Mouse (Mus musculus) stomach, embryonic 14.5 days (tissue): ENCODE data around the gene Galntl5. TPM values are rescaled to one million over a fixed set of nuclear protein-coding genes. Genes with fewer than 3 reads are reported as not detected.
"Not testable (repeated sequence)": the region's sequence is repeated elsewhere in the genome, so short reads cannot be mapped to it uniquely, and the experiment has no call there.

Source experiments
- ATAC-seq: fragments of 200-750 bp; cut with Nextera tagmentation; 2 replicates; pipeline ENCODE4 v1.8.0; 2017; ENCODE audit warnings: low read depth, moderate TSS enrichment; ENCODE audit not compliant: insufficient number of reproducible peaks, insufficient read depth, low FRiP score
- H3K27ac ChIP-seq: fragments of 300-500 bp; sonication (generic); 2 replicates; pipeline ENCODE4 v1.5.1; 2014; ENCODE audit warnings: mild to moderate bottlenecking, low read length, moderate library complexity, mixed read lengths
- H3K27me3 ChIP-seq: fragments of 300-500 bp; sonication (generic); 2 replicates; pipeline ENCODE4 v1.6.1; 2014; ENCODE audit warnings: low read length, control low read depth, mixed read lengths; ENCODE audit not compliant: control insufficient read depth, insufficient read depth
- H3K36me3 ChIP-seq: fragments of 300-500 bp; sonication (generic); 2 replicates; pipeline ENCODE4 v1.6.1; 2014; ENCODE audit warnings: mild to moderate bottlenecking, control low read depth, low read length, moderate library complexity, mixed read lengths; ENCODE audit not compliant: control insufficient read depth, insufficient read depth
- H3K4me1 ChIP-seq: fragments of 300-500 bp; sonication (generic); 2 replicates; pipeline ENCODE4 v1.6.1; 2014; ENCODE audit warnings: low read length, control low read depth, mixed read lengths; ENCODE audit not compliant: control insufficient read depth, insufficient read depth
- H3K4me2 ChIP-seq: fragments of 300-500 bp; sonication (generic); replicated peaks from 2 replicates; pipeline ENCODE4 v1.6.1; 2014; ENCODE audit warnings: low read depth, low read length, control low read depth
- H3K4me3 ChIP-seq: fragments of 300-500 bp; sonication (generic); 2 replicates; pipeline ENCODE4 v1.5.1; 2014; ENCODE audit warnings: low read depth, low read length, control low read depth
- H3K9ac ChIP-seq: fragments of 300-500 bp; sonication (generic); replicated peaks from 2 replicates; pipeline ENCODE4 v1.6.1; 2014; ENCODE audit warnings: low read depth, mild to moderate bottlenecking, control low read depth, low read length, moderate library complexity, mixed read lengths
- H3K9me3 ChIP-seq: fragments of 300-500 bp; sonication (generic); 2 replicates; pipeline ENCODE4 v1.6.1; 2016; ENCODE audit warnings: low read depth, low read length, control low read depth; ENCODE audit not compliant: control insufficient read depth
- WGBS: fragments of 180-500 bp; shearing (Covaris S2); extraction: QIAGEN DNeasy Blood & Tissue Kit; methylation state at CpG from one replicate; pipeline ENCODE4 v1.1.7; 2014; 5-methylcytosine and 5-hydroxymethylcytosine counted together
- polyA plus RNA-seq: library from polyadenylated mRNA; unstranded; fragments of >200 nt; fragmentation: Nextera tagmentation; extraction: Ambion mirVana; gene quantifications from 2 replicates; pipeline ENCODE4 v1.2.1, GENCODE M21; 2014

The Galntl5 gene
- polyA plus RNA-seq, 1 experiment from 2014 or later, result not detected

- Histone ChIP-seq H3K9ac (no peak overlapping the region), H3K4me1 (no peaks in the 10 kb centered on the region), H3K9me3 (no peaks in the 10 kb centered on the region), H3K27ac (no peak overlapping the region), H3K36me3 (no peaks in the 10 kb centered on the region), H3K4me3 (no peak overlapping the region), H3K27me3 (no peaks in the 10 kb centered on the region), H3K4me2 (no peak overlapping the region)
- ATAC-seq, result no peak
- 87% methylated on average over 3 of the region's 3 CpGs for WGBS
These were observed 1.2 kb upstream of the Galntl5 start for GRCm38 (mm10) chr5:25179936-25180488.

GRCm38 (mm10) chr5:25183595-25183994, 2.3 kb downstream of the Galntl5 start:
- WGBS, result 78% methylated on average over 4 of the region's 4 CpGs
- no peaks in the 10 kb centered on the region for H3K9me3 ChIP-seq
- H3K9ac ChIP-seq, result no peak overlapping the region
- ATAC-seq, result no peak
- H3K4me1 ChIP-seq, result no peaks in the 10 kb centered on the region
- no peak overlapping the region for H3K4me3 ChIP-seq
- no peaks in the 10 kb centered on the region for H3K36me3 ChIP-seq
- no peaks in the 10 kb centered on the region for H3K27me3 ChIP-seq
- no peak overlapping the region for H3K4me2 ChIP-seq
- no peak overlapping the region for H3K27ac ChIP-seq

- no peaks in the 10 kb centered on the region for H3K9me3 ChIP-seq
- WGBS, result 43% methylated on average over 2 of the region's 2 CpGs
- no peaks in the 10 kb centered on the region for H3K36me3 ChIP-seq
- H3K4me1 ChIP-seq, result no peaks in the 10 kb centered on the region
- H3K27me3 ChIP-seq, result no peaks in the 10 kb centered on the region
- no peak overlapping the region for H3K27ac ChIP-seq
- no peak overlapping the region for H3K4me2 ChIP-seq
- no peak for ATAC-seq
- no peak overlapping the region for H3K9ac ChIP-seq
- H3K4me3 ChIP-seq, result no peak overlapping the region
These were observed 3.3 kb downstream of the Galntl5 start for GRCm38 (mm10) chr5:25184594-25184993.

GRCm38 (mm10) chr5:25187727-25188126, 6.5 kb downstream of the Galntl5 start:
- Histone ChIP-seq H3K4me2 (no peak overlapping the region), H3K36me3 (no peaks in the 10 kb centered on the region), H3K9ac (no peak overlapping the region), H3K27ac (no peak overlapping the region), H3K4me1 (no peaks in the 10 kb centered on the region), H3K27me3 (no peaks in the 10 kb centered on the region), H3K4me3 (no peak overlapping the region), H3K9me3 (no peaks in the 10 kb centered on the region)
- no peak for ATAC-seq

GRCm38 (mm10) chr5:25188802-25189201, 7.5 kb downstream of the Galntl5 start:
- ATAC-seq, result peak; percentile 33; the same call in 1 of the 2 replicates
- no peak overlapping the region for H3K4me2 ChIP-seq
- no peaks in the 10 kb centered on the region for H3K4me1 ChIP-seq
- H3K9ac ChIP-seq, result no peak overlapping the region
- H3K4me3 ChIP-seq, result no peak overlapping the region
- 60% methylated on average over 1 of the region's 1 CpGs for WGBS
- H3K9me3 ChIP-seq, result no peaks in the 10 kb centered on the region
- no peaks in the 10 kb centered on the region for H3K27me3 ChIP-seq
- H3K36me3 ChIP-seq, result no peaks in the 10 kb centered on the region
- no peak overlapping the region for H3K27ac ChIP-seq

DNA sequence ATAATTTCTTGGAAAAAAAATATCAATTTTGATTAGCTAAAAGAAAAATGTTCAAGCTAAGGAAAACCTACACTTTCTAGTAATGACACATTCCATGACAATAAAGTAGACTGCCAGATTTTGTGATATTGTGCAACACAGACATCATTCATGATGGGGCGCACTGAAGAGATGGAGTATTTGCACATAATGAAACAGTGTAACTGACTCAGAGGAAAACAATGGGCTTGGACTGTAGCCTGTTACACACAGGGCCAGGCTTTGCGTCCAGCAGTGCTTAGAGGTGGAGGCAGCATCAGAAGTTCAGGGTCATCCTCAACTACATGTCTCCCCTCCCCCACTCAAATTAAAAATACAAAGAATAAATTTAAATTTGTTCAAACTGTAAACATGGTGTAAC, 9.3 kb downstream of the Galntl5 start:
- WGBS, result 78% methylated on average over 2 of the region's 2 CpGs
- Histone ChIP-seq H3K36me3 (no peaks in the 10 kb centered on the region), H3K4me2 (no peak overlapping the region), H3K4me1 (no peaks in the 10 kb centered on the region), H3K27me3 (no peaks in the 10 kb centered on the region), H3K4me3 (no peak overlapping the region), H3K27ac (no peak overlapping the region), H3K9ac (no peak overlapping the region), H3K9me3 (no peaks in the 10 kb centered on the region)
- ATAC-seq, result no peak

DNA sequence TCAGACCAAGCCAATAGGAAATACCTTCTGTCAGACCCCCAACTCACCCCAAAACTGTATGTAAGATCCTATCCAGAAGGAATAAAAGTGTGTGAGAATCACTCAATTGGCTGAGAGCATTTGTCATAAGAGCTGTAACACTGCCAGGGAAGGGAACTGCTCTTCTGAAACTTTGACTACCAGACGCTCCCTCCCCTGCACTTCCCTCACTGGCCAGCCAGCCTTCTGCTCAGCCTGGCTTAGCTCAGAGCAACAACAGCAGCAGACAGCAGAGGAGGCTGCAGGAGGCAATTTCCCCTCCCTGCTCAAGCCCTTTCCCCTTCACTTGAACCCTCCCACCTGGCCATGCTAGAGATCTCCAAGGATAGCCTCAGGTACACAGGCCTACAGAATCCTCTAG, 30.6 kb downstream of the Galntl5 start:
- Histone ChIP-seq H3K4me2 (no peak overlapping the region), H3K9ac (no peak overlapping the region), H3K36me3 (no peaks in the 10 kb centered on the region), H3K27me3 (no peaks in the 10 kb centered on the region), H3K27ac (no peak overlapping the region), H3K4me1 (no peaks in the 10 kb centered on the region), H3K9me3 (no peaks in the 10 kb centered on the region), H3K4me3 (no peak overlapping the region)
- ATAC-seq, result no peak
- 53% methylated on average over 1 of the region's 1 CpGs for WGBS

- H3K36me3 ChIP-seq, H3K9me3 ChIP-seq, H3K4me3 ChIP-seq, H3K27ac ChIP-seq, ATAC-seq, H3K4me1 ChIP-seq, H3K9ac ChIP-seq, H3K27me3 ChIP-seq, H3K4me2 ChIP-seq: not testable (repeated sequence)
These were observed 32.0 kb downstream of the Galntl5 start for GRCm38 (mm10) chr5:25213216-25213615.

DNA sequence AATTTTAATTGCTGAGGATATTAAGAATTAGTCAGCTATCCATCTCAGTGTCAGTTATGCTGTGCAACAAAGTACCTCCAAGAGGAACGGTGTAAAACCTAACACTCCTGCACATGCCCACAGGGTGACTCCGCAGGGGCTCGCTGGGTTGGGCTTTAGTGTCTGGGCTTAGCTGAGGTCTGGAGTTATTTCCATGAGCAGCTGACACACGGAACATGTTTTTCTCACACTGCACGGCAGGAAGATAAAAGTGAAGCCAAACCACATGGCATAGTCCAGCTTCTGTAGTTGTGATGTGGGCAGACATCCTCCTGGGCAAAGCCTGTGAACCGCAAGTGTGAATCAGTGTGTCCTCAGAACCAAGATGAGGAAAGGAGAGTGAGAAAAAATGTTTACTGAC, 33.7 kb downstream of the Galntl5 start:
- 80% methylated on average over 6 of the region's 6 CpGs for WGBS
- ATAC-seq, result no peak
- H3K4me1 ChIP-seq, result no peaks in the 10 kb centered on the region

More for the DNA sequence above, 33.7 kb downstream of the Galntl5 start:
- Histone ChIP-seq H3K9me3 (no peaks in the 10 kb centered on the region), H3K27ac (no peak overlapping the region), H3K4me2 (no peak overlapping the region), H3K4me3 (no peak overlapping the region), H3K27me3 (no peaks in the 10 kb centered on the region), H3K36me3 (no peaks in the 10 kb centered on the region), H3K9ac (no peak overlapping the region)
